Mouse (Mus musculus) MEL (cell line): Measurements from ENCODE around the gene Sfrp5. TPM values are rescaled to one million over a fixed set of nuclear protein-coding genes. Genes with fewer than 3 reads are reported as not detected.

Source experiments
- DNase-seq: peaks from one replicate; pipeline ENCODE4 v3.0.0; 2011; ENCODE audit warnings: low read depth, low spot score
- H3K27ac ChIP-seq: 2 replicates; pipeline ENCODE4 v1.5.1; 2012; ENCODE audit warnings: low read depth, mild to moderate bottlenecking, control low read depth, low read length, moderate library complexity; ENCODE audit not compliant: control insufficient read depth
- H3K27me3 ChIP-seq, 2 experiments: fragments of 150-350 bp in 1 of 2; sonication (generic) in 1 of 2; 2 replicates each; pipeline ENCODE4 v1.6.1; 2012; ENCODE audit warnings: low read length in 2 of 2, mild to moderate bottlenecking in 2 of 2, improper control_type of control experiment in 1 of 2, moderate library complexity in 1 of 2; ENCODE audit not compliant: insufficient read depth in 2 of 2, control insufficient read depth in 1 of 2
- H3K36me3 ChIP-seq, 2 experiments: 2 replicates each; pipeline ENCODE4 v1.6.1; 2012 to 2014; ENCODE audit warnings: low read length in 2 of 2, improper control_type of control experiment in 1 of 2, inconsistent platforms in 1 of 2, mild to moderate bottlenecking in 1 of 2; ENCODE audit not compliant: insufficient read depth in 2 of 2, control insufficient read depth in 1 of 2
- H3K4me1 ChIP-seq, 2 experiments: fragments of 150-350 bp in 1 of 2; sonication (generic) in 1 of 2; 2 replicates each; pipeline ENCODE4 v1.6.1; 2012; ENCODE audit warnings: low read length in 2 of 2, improper control_type of control experiment in 1 of 2, mild to moderate bottlenecking in 1 of 2; ENCODE audit not compliant: insufficient read depth in 2 of 2, control insufficient read depth in 1 of 2
- H3K4me3 ChIP-seq, 2 experiments: fragments of 150-350 bp in 1 of 2; sonication (generic) in 1 of 2; 2 replicates each; pipeline ENCODE4 v1.5.1; 2012; ENCODE audit warnings: low read depth in 2 of 2, low read length in 2 of 2, mild to moderate bottlenecking in 2 of 2, moderate library complexity in 2 of 2, control low read depth in 1 of 2, improper control_type of control experiment in 1 of 2; ENCODE audit not compliant: control insufficient read depth in 1 of 2, insufficient read depth in 1 of 2
- H3K79me2 ChIP-seq: 2 replicates; pipeline ENCODE4 v1.6.1; 2012; ENCODE audit warnings: mild to moderate bottlenecking, low read length, moderate library complexity; ENCODE audit not compliant: control insufficient read depth, poor library complexity, insufficient read depth
- H3K9ac ChIP-seq: 2 replicates; pipeline ENCODE4 v1.6.1; 2012; ENCODE audit warnings: low read depth, mild to moderate bottlenecking, control low read depth, low read length, moderate library complexity; ENCODE audit not compliant: control insufficient read depth, poor library complexity, severe bottlenecking
- H3K9me3 ChIP-seq: fragments of 150-350 bp; sonication (generic); replicated peaks from 2 replicates; pipeline ENCODE4 v1.6.1; 2012; ENCODE audit warnings: mild to moderate bottlenecking, low read length, improper control_type of control experiment, moderate library complexity; ENCODE audit not compliant: insufficient read depth
- BHLHE40 ChIP-seq: IDR thresholded peaks from 2 replicates; pipeline ENCODE4 v1.6.1; 2012; ENCODE audit warnings: low read depth, mild to moderate bottlenecking, inconsistent platforms, low read length, improper control_type of control experiment, borderline replicate concordance
- CHD1 ChIP-seq: IDR thresholded peaks from 2 replicates; pipeline ENCODE4 v1.6.1; 2012; ENCODE audit warnings: low read depth, mild to moderate bottlenecking, inconsistent platforms, low read length, improper control_type of control experiment
- CHD2 ChIP-seq: IDR thresholded peaks from 2 replicates; pipeline ENCODE4 v1.6.1; 2011; ENCODE audit warnings: low read length, improper control_type of control experiment
- CTCF ChIP-seq, 3 experiments: IDR thresholded peaks in 2 of 3; conservative IDR thresholded peaks in 1 of 3; 2 replicates each; pipeline ENCODE4 v1.5.1; 2011 to 2012; ENCODE audit warnings: low read length in 3 of 3, low read depth in 2 of 3, mild to moderate bottlenecking in 2 of 3, improper control_type of control experiment in 1 of 3, inconsistent platforms in 1 of 3, mixed read lengths in 1 of 3, moderate library complexity in 1 of 3; ENCODE audit not compliant: control insufficient read depth in 1 of 3, insufficient read depth in 1 of 3, poor library complexity in 1 of 3, severe bottlenecking in 1 of 3
- E2F4 ChIP-seq: IDR thresholded peaks from 2 replicates; pipeline ENCODE4 v1.6.1; 2011; ENCODE audit warnings: low read depth, low read length, improper control_type of control experiment, borderline replicate concordance
- ELF1 ChIP-seq: IDR thresholded peaks from 2 replicates; pipeline ENCODE4 v1.6.1; 2014; ENCODE audit warnings: low read depth, mild to moderate bottlenecking, inconsistent platforms, low read length, improper control_type of control experiment, moderate library complexity
- EP300 ChIP-seq, 2 experiments: IDR thresholded peaks; 2 replicates each; pipeline ENCODE4 v1.6.1; 2011; ENCODE audit warnings: improper control_type of control experiment in 2 of 2, low read length in 2 of 2, low read depth in 1 of 2, mild to moderate bottlenecking in 1 of 2
- ETS1 ChIP-seq: IDR thresholded peaks from 2 replicates; pipeline ENCODE4 v1.6.1; 2012; ENCODE audit warnings: low read depth, mild to moderate bottlenecking, inconsistent platforms, low read length, improper control_type of control experiment, moderate library complexity
- GABPA ChIP-seq: IDR thresholded peaks from 2 replicates; pipeline ENCODE4 v1.6.1; 2012; ENCODE audit warnings: low read depth, mild to moderate bottlenecking, inconsistent platforms, low read length, improper control_type of control experiment, moderate library complexity
- GATA1 ChIP-seq: IDR thresholded peaks from 2 replicates; pipeline ENCODE4 v1.6.1; 2011; ENCODE audit warnings: low read depth, low read length, improper control_type of control experiment
- HCFC1 ChIP-seq: IDR thresholded peaks from 2 replicates; pipeline ENCODE4 v1.6.1; 2012; ENCODE audit warnings: low read depth, mild to moderate bottlenecking, inconsistent platforms, low read length, improper control_type of control experiment, moderate library complexity
- JUND ChIP-seq: IDR thresholded peaks from 2 replicates; pipeline ENCODE4 v1.6.1; 2011; ENCODE audit warnings: low read depth, mild to moderate bottlenecking, improper control_type of control experiment, low read length
- MAFK ChIP-seq: IDR thresholded peaks from 2 replicates; pipeline ENCODE4 v1.6.1; 2011; ENCODE audit warnings: low read depth, mild to moderate bottlenecking, low read length, improper control_type of control experiment, borderline replicate concordance
- MAX ChIP-seq: IDR thresholded peaks from 2 replicates; pipeline ENCODE4 v1.6.1; 2011; ENCODE audit warnings: low read length, improper control_type of control experiment
- MAZ ChIP-seq: IDR thresholded peaks from 2 replicates; pipeline ENCODE4 v1.6.1; 2012; ENCODE audit warnings: low read depth, mild to moderate bottlenecking, inconsistent platforms, low read length, improper control_type of control experiment
- MEF2A ChIP-seq: IDR thresholded peaks from 2 replicates; pipeline ENCODE4 v1.6.1; 2014; ENCODE audit warnings: low read depth, mild to moderate bottlenecking, inconsistent platforms, low read length, improper control_type of control experiment; ENCODE audit not compliant: poor library complexity, insufficient replicate concordance, severe bottlenecking; ENCODE audit errors: extremely low read depth
- MXI1 ChIP-seq: IDR thresholded peaks from 2 replicates; pipeline ENCODE4 v1.6.1; 2011; ENCODE audit warnings: mild to moderate bottlenecking, low read depth, low read length, improper control_type of control experiment
- MYB ChIP-seq: IDR thresholded peaks from 2 replicates; pipeline ENCODE4 v1.6.1; 2011; ENCODE audit warnings: mild to moderate bottlenecking, low read depth, low read length, improper control_type of control experiment
- NELFE ChIP-seq: IDR thresholded peaks from 2 replicates; pipeline ENCODE4 v1.6.1; 2011; ENCODE audit warnings: low read depth, low read length, improper control_type of control experiment
- NRF1 ChIP-seq: IDR thresholded peaks from 2 replicates; pipeline ENCODE4 v1.6.1; 2014; ENCODE audit warnings: low read depth, mild to moderate bottlenecking, inconsistent platforms, low read length, improper control_type of control experiment, moderate library complexity; ENCODE audit not compliant: poor library complexity, insufficient read depth, severe bottlenecking
- POLR2A ChIP-seq, 2 experiments: IDR thresholded peaks; 2 replicates each; pipeline ENCODE4 v1.6.1; 2011 to 2012; ENCODE audit warnings: low read length in 2 of 2, mild to moderate bottlenecking in 2 of 2, control low read depth in 1 of 2, improper control_type of control experiment in 1 of 2, low read depth in 1 of 2, moderate library complexity in 1 of 2; ENCODE audit not compliant: control insufficient read depth in 1 of 2, insufficient read depth in 1 of 2, poor library complexity in 1 of 2
- POLR2AphosphoS5 ChIP-seq: IDR thresholded peaks from 2 replicates; pipeline ENCODE4 v1.6.1; 2012; ENCODE audit warnings: low read depth, borderline replicate concordance, mild to moderate bottlenecking, inconsistent platforms, low read length, moderate library complexity, mixed read lengths
- RAD21 ChIP-seq: IDR thresholded peaks from 2 replicates; pipeline ENCODE4 v1.6.1; 2011; ENCODE audit warnings: mild to moderate bottlenecking, low read depth, low read length, improper control_type of control experiment
- RCOR1 ChIP-seq: IDR thresholded peaks from 2 replicates; pipeline ENCODE4 v1.6.1; 2012; ENCODE audit warnings: low read depth, mild to moderate bottlenecking, inconsistent platforms, low read length, improper control_type of control experiment
- SIN3A ChIP-seq: IDR thresholded peaks from 2 replicates; pipeline ENCODE4 v1.6.1; 2012; ENCODE audit warnings: low read length, improper control_type of control experiment, inconsistent platforms
- SMC3 ChIP-seq: IDR thresholded peaks from 2 replicates; pipeline ENCODE4 v1.6.1; 2011; ENCODE audit warnings: low read depth, low read length, improper control_type of control experiment
- TAL1 ChIP-seq: IDR thresholded peaks from 2 replicates; pipeline ENCODE4 v1.6.1; 2012; ENCODE audit warnings: mild to moderate bottlenecking, inconsistent platforms, low read length, moderate library complexity, mixed read lengths
- TBP ChIP-seq: IDR thresholded peaks from 2 replicates; pipeline ENCODE4 v1.8.0; 2011; ENCODE audit warnings: low read depth, low read length, improper control_type of control experiment
- TCF12 ChIP-seq: IDR thresholded peaks from 2 replicates; pipeline ENCODE4 v1.6.1; 2014; ENCODE audit warnings: low read depth, mild to moderate bottlenecking, inconsistent platforms, low read length, improper control_type of control experiment, moderate library complexity
- UBTF ChIP-seq: IDR thresholded peaks from 2 replicates; pipeline ENCODE4 v1.6.1; 2012; ENCODE audit warnings: low read depth, mild to moderate bottlenecking, inconsistent platforms, low read length, improper control_type of control experiment, moderate library complexity, borderline replicate concordance; ENCODE audit not compliant: insufficient read depth
- USF1 ChIP-seq: IDR thresholded peaks from 2 replicates; pipeline ENCODE4 v1.6.1; 2014; ENCODE audit warnings: low read depth, mild to moderate bottlenecking, inconsistent platforms, low read length, improper control_type of control experiment, moderate library complexity
- USF2 ChIP-seq, 2 experiments: IDR thresholded peaks; 2 replicates each; pipeline ENCODE4 v1.6.1; 2011 to 2012; ENCODE audit warnings: improper control_type of control experiment in 2 of 2, low read length in 2 of 2, borderline replicate concordance in 1 of 2, inconsistent platforms in 1 of 2, low read depth in 1 of 2, mild to moderate bottlenecking in 1 of 2; ENCODE audit not compliant: insufficient read depth in 1 of 2
- ZC3H11A ChIP-seq: IDR thresholded peaks from 2 replicates; pipeline ENCODE4 v1.6.1; 2012; ENCODE audit warnings: low read depth, mild to moderate bottlenecking, inconsistent platforms, low read length, improper control_type of control experiment
- ZKSCAN1 ChIP-seq: IDR thresholded peaks from 2 replicates; pipeline ENCODE4 v1.6.1; 2012; ENCODE audit warnings: low read depth, mild to moderate bottlenecking, inconsistent platforms, low read length, improper control_type of control experiment, moderate library complexity
- ZMIZ1 ChIP-seq: IDR thresholded peaks from 2 replicates; pipeline ENCODE4 v1.6.1; 2012; ENCODE audit warnings: low read depth, mild to moderate bottlenecking, inconsistent platforms, low read length, improper control_type of control experiment, moderate library complexity
- ZNF384 ChIP-seq: IDR thresholded peaks from 2 replicates; pipeline ENCODE4 v1.6.1; 2012; ENCODE audit warnings: low read depth, mild to moderate bottlenecking, inconsistent platforms, low read length, improper control_type of control experiment
- polyA plus RNA-seq, 2 experiments: library from polyadenylated mRNA; stranded (reverse) in 1 of 2; unstranded in 1 of 2; fragments of >175 nt in 1 of 2; fragments of >200 nt in 1 of 2; gene quantifications; 2 replicates each; pipeline versions ENCODE4 v1.2.1 to v1.2.4; 2012; ENCODE audit warnings: low replicate concordance in 2 of 2, low read depth in 1 of 2; ENCODE audit not compliant: insufficient read length in 2 of 2, insufficient read depth in 1 of 2, missing spikeins in 1 of 2
- total RNA-seq: library from RNA; depleted of rRNA; stranded (reverse); fragments of 300-350 nt; gene quantifications from 2 replicates; pipeline ENCODE4 v1.2.3, GENCODE M21; 2012

Sfrp5 gene
- total and polyA plus RNA-seq, 3 experiments: 0.50 TPM; not detected in 2

- H3K27ac ChIP-seq: 0 out of 2 replicates have a peak overlapping the region, but pooled peaks have one; percentile 12
- peak overlapping the region; percentile 59 to 74 for H3K4me3 ChIP-seq
- H3K36me3 ChIP-seq: peaks cover 0 to 17% of the 10 kb centered on the region in 2 experiments; a peak in 2 of 4 replicates
- peaks cover 7% of the 10 kb centered on the region for H3K79me2 ChIP-seq
- H3K9me3 ChIP-seq: no peaks in the 10 kb centered on the region
- peaks cover 12 to 25% of the 10 kb centered on the region in 2 experiments for H3K4me1 ChIP-seq
- H3K9ac ChIP-seq: peak overlapping the region; percentile 71
- no peaks in the 10 kb centered on the region; a peak in 1 of 4 replicates for H3K27me3 ChIP-seq
- peak; percentile 92 for DNase-seq
- TF ChIP-seq USF1: 0 out of 2 replicates have a peak, but pooled peaks have one; percentile 20
- TF ChIP-seq TAL1: no peak
- peak; percentile 13; the same call in 1 of the 2 replicates for TF ChIP-seq RCOR1
- no peak for TF ChIP-seq E2F4
- TF ChIP-seq TBP: no peak
- TF ChIP-seq EP300 (IDR thresholded peaks at IDR 0.05; ENCODE audit: low read depth in 1 of 2, low read length in 2 of 2): no peak
- TF ChIP-seq POLR2AphosphoS5: no peak
- TF ChIP-seq GATA1: 0 out of 2 replicates have a peak, but pooled peaks have one; percentile 33
- peak; percentile 68 for TF ChIP-seq HCFC1
- no peak; the same call in 1 of the 2 replicates for TF ChIP-seq MAZ
- no peak for TF ChIP-seq TCF12
- no peak for TF ChIP-seq NRF1
- peak; percentile 94 for TF ChIP-seq SMC3
- TF ChIP-seq MAFK: no peak
- TF ChIP-seq MEF2A: no peak
- TF ChIP-seq BHLHE40: 0 out of 2 replicates have a peak, but pooled peaks have one; percentile 42
- peak; percentile 53; the same call in 1 of the 2 replicates for TF ChIP-seq JUND
- TF ChIP-seq MXI1: 0 out of 2 replicates have a peak, but pooled peaks have one; percentile 46
- no peak for TF ChIP-seq UBTF
- 0 out of 2 replicates have a peak, but pooled peaks have one; percentile 37 for TF ChIP-seq ZMIZ1
- peak; percentile 97 for TF ChIP-seq RAD21
- TF ChIP-seq ELF1: peak; percentile 68
- TF ChIP-seq ETS1: peak; percentile 35; the same call in 1 of the 2 replicates
- TF ChIP-seq MYB: no peak
- TF ChIP-seq USF2 (IDR thresholded peaks at IDR 0.05; ENCODE audit: borderline replicate concordance in 1 of 2, insufficient read depth in 1 of 2, low read depth in 1 of 2, low read length in 2 of 2): no peak
- TF ChIP-seq NELFE: no peak
- TF ChIP-seq CTCF (IDR thresholded peaks at IDR 0.05 in 2 of 3, conservative IDR thresholded peaks at IDR 0.05 in 1 of 3; ENCODE audit: control insufficient read depth in 1 of 3, insufficient read depth in 1 of 3, low read depth in 2 of 3, low read length in 3 of 3, poor library complexity in 1 of 3, severe bottlenecking in 1 of 3): peak; percentile 97 to 99 (median 99)
- no peak for TF ChIP-seq CHD2
- TF ChIP-seq POLR2A (IDR thresholded peaks at IDR 0.05; ENCODE audit: control insufficient read depth in 1 of 2, insufficient read depth in 1 of 2, low read depth in 1 of 2, low read length in 2 of 2, poor library complexity in 1 of 2): no peak
- peak; percentile 89 for TF ChIP-seq ZC3H11A
- peak; percentile 89 for TF ChIP-seq ZNF384
- TF ChIP-seq ZKSCAN1: no peak
- no peak for TF ChIP-seq GABPA
- TF ChIP-seq MAX: peak; percentile 75
- peak; percentile 81 for TF ChIP-seq SIN3A
- no peak for TF ChIP-seq CHD1
Observed at GRCm38 (mm10) chr19:42166130-42166529, 35.9 kb downstream of the Sfrp5 start.
